Mouse (Mus musculus) forebrain, embryonic 14.5 days (tissue): ENCODE data around the gene Cfap65. TPM values are rescaled to one million over a fixed set of nuclear protein-coding genes. Genes with fewer than 3 reads are reported as not detected.
A peak's percentile ranks its signal among the peaks of the same experiment; 100 is the strongest.

Experiments
- ATAC-seq: fragments of 200-750 bp; cut with Nextera tagmentation; 2 replicates; pipeline ENCODE4 v1.8.0; 2017; ENCODE audit warnings: mild to moderate bottlenecking, moderate library complexity
- DNase-seq: peaks from one replicate; pipeline ENCODE4 v3.0.0-alpha.2; 2015; ENCODE audit warnings: low spot score
- H3K27ac ChIP-seq: fragments of 300-500 bp; sonication (generic); 2 replicates; pipeline ENCODE4 v1.5.1; 2014; ENCODE audit warnings: low read depth, mild to moderate bottlenecking, control low read depth, low read length, moderate library complexity
- H3K27me3 ChIP-seq: fragments of 300-500 bp; sonication (generic); replicated peaks from 2 replicates; pipeline ENCODE4 v1.6.1; 2014; ENCODE audit warnings: low read length, control low read depth, mixed read lengths; ENCODE audit not compliant: control insufficient read depth, insufficient read depth
- H3K36me3 ChIP-seq: fragments of 300-500 bp; sonication (generic); 2 replicates; pipeline ENCODE4 v1.6.1; 2014; ENCODE audit warnings: low read length, control low read depth; ENCODE audit not compliant: control insufficient read depth, insufficient read depth
- H3K4me1 ChIP-seq: fragments of 300-500 bp; sonication (generic); 2 replicates; pipeline ENCODE4 v1.6.1; 2014; ENCODE audit warnings: antibody characterized with exemption, low read length, control low read depth; ENCODE audit not compliant: control insufficient read depth, insufficient read depth
- H3K4me2 ChIP-seq: fragments of 300-500 bp; sonication (generic); 2 replicates; pipeline ENCODE4 v1.6.1; 2014; ENCODE audit warnings: mild to moderate bottlenecking, control low read depth, low read length
- H3K4me3 ChIP-seq: fragments of 300-500 bp; sonication (generic); 2 replicates; pipeline ENCODE4 v1.5.1; 2014; ENCODE audit warnings: low read depth, low read length, control low read depth
- H3K9ac ChIP-seq: fragments of 300-500 bp; sonication (generic); 2 replicates; pipeline ENCODE4 v1.6.1; 2014; ENCODE audit warnings: mild to moderate bottlenecking, low read length, control low read depth, moderate library complexity
- H3K9me3 ChIP-seq: fragments of 300-500 bp; sonication (generic); replicated peaks from 2 replicates; pipeline ENCODE4 v1.6.1; 2016; ENCODE audit warnings: low read length, control low read depth, mixed read lengths; ENCODE audit not compliant: control insufficient read depth
- WGBS: fragments of 180-500 bp; shearing (Covaris S2); extraction: QIAGEN DNeasy Blood & Tissue Kit; methylation state at CpG from one replicate; pipeline ENCODE4 v1.1.7; 2014; 5-methylcytosine and 5-hydroxymethylcytosine counted together
- polyA plus RNA-seq: library from polyadenylated mRNA; unstranded; fragments of >200 nt; fragmentation: Nextera tagmentation; extraction: Ambion mirVana; gene quantifications from 2 replicates; pipeline ENCODE4 v1.2.1, GENCODE M21; 2014

Cfap65 gene
- polyA plus RNA-seq, 1 experiment from 2014 or later = 0.29 TPM

- 36% methylated on average over 6 of the region's 6 CpGs for WGBS
- H3K9me3 ChIP-seq = no peaks in the 10 kb centered on the region
- H3K4me1 ChIP-seq = peaks cover 4% of the 10 kb centered on the region; the same call in 1 of the 2 replicates
- ATAC-seq (no peak), DNase-seq (no peak)
- H3K27ac ChIP-seq = no peak overlapping the region
- no peak overlapping the region for H3K4me2 ChIP-seq
- peaks cover 50% of the 10 kb centered on the region for H3K27me3 ChIP-seq
- no peak overlapping the region for H3K9ac ChIP-seq
- H3K4me3 ChIP-seq = no peak overlapping the region
- no peaks in the 10 kb centered on the region for H3K36me3 ChIP-seq
Measured at GRCm38 (mm10) chr1:74902191-74902590, 33.2 kb downstream of the Cfap65 start.

- Histone ChIP-seq H3K9me3 (no peaks in the 10 kb centered on the region), H3K4me3 (no peak overlapping the region), H3K27me3 (peaks cover 55% of the 10 kb centered on the region), H3K4me1 (peaks cover 4% of the 10 kb centered on the region; the same call in 1 of the 2 replicates), H3K4me2 (no peak overlapping the region), H3K9ac (no peak overlapping the region), H3K27ac (no peak overlapping the region), H3K36me3 (no peaks in the 10 kb centered on the region)
- no peak for ATAC-seq
- WGBS = 3% methylated on average over 3 of the region's 3 CpGs
- DNase-seq = no peak
Measured at GRCm38 (mm10) chr1:74901686-74902085, 33.7 kb downstream of the Cfap65 start.

GRCm38 (mm10) chr1:74900341-74901285 lies 34.8 kb downstream of the Cfap65 start:
- DNase-seq (no peak), ATAC-seq (peak; percentile 42)
- Histone ChIP-seq H3K9me3 (no peaks in the 10 kb centered on the region), H3K27ac (no peak overlapping the region), H3K36me3 (no peaks in the 10 kb centered on the region), H3K9ac (peak overlapping the region; percentile 43), H3K4me3 (peak overlapping the region; percentile 28), H3K4me2 (peak overlapping the region; percentile 61), H3K4me1 (peaks cover 4% of the 10 kb centered on the region; the same call in 1 of the 2 replicates), H3K27me3 (peaks cover 61% of the 10 kb centered on the region)
- WGBS = under 1% methylated on average over 62 of the region's 66 CpGs

- Histone ChIP-seq H3K4me1 (peaks cover 4% of the 10 kb centered on the region; the same call in 1 of the 2 replicates), H3K36me3 (no peaks in the 10 kb centered on the region), H3K9ac (no peak overlapping the region), H3K4me3 (no peak overlapping the region), H3K9me3 (no peaks in the 10 kb centered on the region), H3K27ac (no peak overlapping the region), H3K4me2 (no peak overlapping the region), H3K27me3 (peaks cover 71% of the 10 kb centered on the region)
- 6% methylated on average over 8 of the region's 10 CpGs for WGBS
- ATAC-seq = peak; percentile 78
- no peak for DNase-seq
Measured at GRCm38 (mm10) chr1:74898656-74899431, 36.6 kb downstream of the Cfap65 start.

GRCm38 (mm10) chr1:74897976-74898375 lies 37.4 kb downstream of the Cfap65 start:
- ATAC-seq = no peak
- no peak overlapping the region for H3K9ac ChIP-seq
- no peaks in the 10 kb centered on the region for H3K36me3 ChIP-seq
- no peak for DNase-seq
- H3K27ac ChIP-seq = no peak overlapping the region
- H3K9me3 ChIP-seq = no peaks in the 10 kb centered on the region
- no peak overlapping the region for H3K4me3 ChIP-seq
- no peak overlapping the region for H3K4me2 ChIP-seq
- WGBS = 4% methylated on average over 7 of the region's 7 CpGs
- H3K4me1 ChIP-seq = peaks cover 4% of the 10 kb centered on the region; the same call in 1 of the 2 replicates
- peaks cover 77% of the 10 kb centered on the region for H3K27me3 ChIP-seq

- no peak overlapping the region for H3K9ac ChIP-seq
- peak; percentile 40; the same call in 1 of the 2 replicates for ATAC-seq
- no peaks in the 10 kb centered on the region for H3K36me3 ChIP-seq
- WGBS = 21% methylated on average over 4 of the region's 4 CpGs
- DNase-seq = peak; percentile 67
- no peaks in the 10 kb centered on the region for H3K9me3 ChIP-seq
- H3K4me2 ChIP-seq = no peak overlapping the region
- H3K4me1 ChIP-seq = no peaks in the 10 kb centered on the region
- H3K27me3 ChIP-seq = peaks cover 78% of the 10 kb centered on the region
- no peak overlapping the region for H3K27ac ChIP-seq
- no peak overlapping the region for H3K4me3 ChIP-seq
Measured at GRCm38 (mm10) chr1:74894966-74895365, 40.4 kb downstream of the Cfap65 start.

GRCm38 (mm10) chr1:74893134-74893855 lies 42.1 kb downstream of the Cfap65 start, which contains the start of gene Cryba2:
Gene Cryba2 (minus strand): TSS chr1:74893143.
- Histone ChIP-seq H3K27ac (no peak within 1 kb of the TSS), H3K4me2 (peak within 1 kb of the TSS; percentile 38), H3K4me3 (peak within 1 kb of the TSS; percentile 9), H3K36me3 (no peaks in the 10 kb centered on the region), H3K27me3 (peaks cover 78% of the 10 kb centered on the region), H3K9me3 (no peaks in the 10 kb centered on the region), H3K4me1 (no peaks in the 10 kb centered on the region), H3K9ac (peak within 1 kb of the TSS; percentile 17; the same call in 1 of the 2 replicates)
- 2% methylated on average over 25 of the region's 25 CpGs for WGBS
- ATAC-seq (0 out of 2 replicates have a peak, but pooled peaks have one; percentile 19), DNase-seq (peak; percentile 76)
